Mouse (Mus musculus): ENCODE measurements at regions not wholly inside any gene's neighbourhood (a gene's known extent, or its start where the extent isn't known, plus 50 kb on each side); places are given as distances from the start of the nearest gene placed in this dataset.

GRCm38 (mm10) chr2:48519838-48520404 is 294.0 kb upstream of the Acvr2a start:
- TF ChIP-seq CTCF (IDR thresholded peaks at IDR 0.05), result no peak
- no peak for TF ChIP-seq EP300 (IDR thresholded peaks at IDR 0.05; ENCODE audit: insufficient read depth, low read depth, low read length)
